ENCODE assay signal across 16 mouse cellular contexts in genomic region chr11:60828903-60829302, GRCm38 (mm10). TPM values are rescaled to one million over a fixed set of nuclear protein-coding genes. Genes with fewer than 3 reads are reported as not detected.
DNase-seq lines count a peak whose midpoint lies in the region; ATAC-seq and TF ChIP-seq lines count a peak whose summit lies in the region.
"Had no signal": no experiment of that assay in that cellular context is flagged by ENCODE, and none has a peak within 500 bp of the region (broad histone marks: within the 10 kb centered on the region; RNA-seq: fewer than 3 reads in every experiment).

No protein-coding gene starts in this region.

- 19% methylated on average over 2 of the region's 2 CpGs for WGBS in intestine, postnatal 0 days
- 39% methylated on average over 2 of the region's 2 CpGs for WGBS in intestine, embryonic 16.5 days
- WGBS in lung, embryonic 14.5 days: 20% methylated on average over 2 of the region's 2 CpGs

- H3K9me3 ChIP-seq in intestine, postnatal 0 days (ENCODE audit: control insufficient read depth): no peaks in the 10 kb centered on the region
- H3K9me3 ChIP-seq in intestine, embryonic 16.5 days (ENCODE audit: control insufficient read depth, low read length): no peaks in the 10 kb centered on the region
- H3K9me3 ChIP-seq in lung, embryonic 14.5 days (ENCODE audit: low read depth, low read length): no peaks in the 10 kb centered on the region
- H3K9me3 ChIP-seq: embryonic facial prominence, embryonic 15.5 days; forebrain, embryonic 15.5 days; lung, embryonic 15.5 days; neural tube, embryonic 15.5 days had no signal

- no peak overlapping the region for H3K27ac ChIP-seq in intestine, postnatal 0 days (ENCODE audit: low read depth, low read length)
- no peak overlapping the region for H3K27ac ChIP-seq in intestine, embryonic 16.5 days (ENCODE audit: low read length)
- H3K27ac ChIP-seq in lung, embryonic 14.5 days (ENCODE audit: low read depth): no peak overlapping the region
- H3K27ac ChIP-seq: embryonic facial prominence, embryonic 15.5 days; forebrain, embryonic 15.5 days; lung, embryonic 15.5 days; neural tube, embryonic 15.5 days had no signal

- no peak overlapping the region for H3K4me2 ChIP-seq in intestine, postnatal 0 days (replicated peaks; ENCODE audit: low read depth)
- H3K4me2 ChIP-seq in intestine, embryonic 16.5 days (ENCODE audit: low read depth, low read length): no peak overlapping the region
- no peak overlapping the region for H3K4me2 ChIP-seq in lung, embryonic 14.5 days
- H3K4me2 ChIP-seq: embryonic facial prominence, embryonic 15.5 days; forebrain, embryonic 15.5 days; lung, embryonic 15.5 days; neural tube, embryonic 15.5 days had no signal

- H3K4me3 ChIP-seq in intestine, postnatal 0 days (ENCODE audit: low read depth, low read length): no peak overlapping the region
- no peak overlapping the region for H3K4me3 ChIP-seq in intestine, embryonic 16.5 days (ENCODE audit: low read length)
- no peak overlapping the region for H3K4me3 ChIP-seq in lung, embryonic 14.5 days (ENCODE audit: low read depth, low read length)
- H3K4me3 ChIP-seq: embryonic facial prominence, embryonic 15.5 days; forebrain, embryonic 15.5 days; lung, embryonic 15.5 days; neural tube, embryonic 15.5 days had no signal

- H3K4me1 ChIP-seq in intestine, postnatal 0 days (replicated peaks; ENCODE audit: control insufficient read depth, insufficient read depth, low read length): peaks cover 7% of the 10 kb centered on the region
- peaks cover 8% of the 10 kb centered on the region for H3K4me1 ChIP-seq in intestine, embryonic 16.5 days (ENCODE audit: control insufficient read depth, insufficient read depth, low read length)
- H3K4me1 ChIP-seq in lung, embryonic 14.5 days (ENCODE audit: insufficient read depth): peaks cover 7% of the 10 kb centered on the region

- TF ChIP-seq CTCF in intestine, postnatal 0 days (IDR thresholded peaks at IDR 0.05; ENCODE audit: low read depth): peak; percentile 69
- peak; percentile 37; the same call in 1 of the 2 replicates for TF ChIP-seq CTCF in lung, embryonic 14.5 days (IDR thresholded peaks at IDR 0.05; ENCODE audit: low read depth)

- no peak overlapping the region for H3K9ac ChIP-seq in intestine, postnatal 0 days (ENCODE audit: low read depth, low read length)
- no peak overlapping the region for H3K9ac ChIP-seq in intestine, embryonic 16.5 days (ENCODE audit: low read depth, low read length)
- no peak overlapping the region for H3K9ac ChIP-seq in lung, embryonic 14.5 days
- H3K9ac ChIP-seq: embryonic facial prominence, embryonic 15.5 days; forebrain, embryonic 15.5 days; lung, embryonic 15.5 days; neural tube, embryonic 15.5 days had no signal

- peak; percentile 52 for DNase-seq in lung, embryonic 14.5 days
- DNase-seq in lung, adult 18-20 months: no peak
- peak; percentile 73 for DNase-seq in MN1 (ENCODE audit: low spot score)
- DNase-seq in retina, embryonic 14.5 days (ENCODE audit: low spot score): peak; percentile 48
- no peak for DNase-seq in left cerebral cortex, adult 18-20 months (ENCODE audit: low spot score in 2 of 2)
- no peak for DNase-seq in spleen, postnatal 4 days (ENCODE audit: low spot score in 2 of 2)
- DNase-seq: cerebellum, adult 11-12 months; right cerebral cortex, postnatal 4 days; thymus, postnatal 4 days had no signal

- H3K36me3 ChIP-seq in intestine, postnatal 0 days (ENCODE audit: control insufficient read depth, insufficient read depth): no peaks in the 10 kb centered on the region
- no peaks in the 10 kb centered on the region for H3K36me3 ChIP-seq in intestine, embryonic 16.5 days (ENCODE audit: control insufficient read depth, insufficient read depth, low read length)
- no peaks in the 10 kb centered on the region for H3K36me3 ChIP-seq in lung, embryonic 14.5 days (ENCODE audit: insufficient read depth)
- H3K36me3 ChIP-seq: embryonic facial prominence, embryonic 15.5 days; forebrain, embryonic 15.5 days; lung, embryonic 15.5 days; neural tube, embryonic 15.5 days had no signal

- no peak for ATAC-seq in intestine, postnatal 0 days
- ATAC-seq in intestine, embryonic 16.5 days: no peak
- no peak for ATAC-seq in lung, embryonic 14.5 days (ENCODE audit: insufficient read depth)
- ATAC-seq: forebrain, embryonic 15.5 days; inflammation-experienced regulatory T-cells, adult 6 months had no signal

- H3K27me3 ChIP-seq in intestine, postnatal 0 days (replicated peaks; ENCODE audit: control insufficient read depth, insufficient read depth, low read length): no peaks in the 10 kb centered on the region
- H3K27me3 ChIP-seq in intestine, embryonic 16.5 days (replicated peaks; ENCODE audit: control insufficient read depth, insufficient read depth, low read length): no peaks in the 10 kb centered on the region
- H3K27me3 ChIP-seq in lung, embryonic 14.5 days (ENCODE audit: insufficient read depth, low read length): no peaks in the 10 kb centered on the region
- H3K27me3 ChIP-seq: embryonic facial prominence, embryonic 15.5 days; forebrain, embryonic 15.5 days; lung, embryonic 15.5 days; neural tube, embryonic 15.5 days had no signal

RNA-seq across cellular contexts. Expression of gene Dhrs7b, which starts 1.5 kb away (rescaled TPM):
- 78.5 and 79.6 TPM in 2 replicates for polyA plus RNA-seq in intestine, postnatal 0 days (2015; fragmentation: Nextera tagmentation; extraction: Ambion mirVana)
- polyA plus RNA-seq in intestine, embryonic 16.5 days (2015; fragmentation: Nextera tagmentation; extraction: Ambion mirVana): 70.8 and 71.3 TPM in 2 replicates
- 34.4 and 36.3 TPM in 2 replicates for polyA plus RNA-seq in lung, embryonic 14.5 days (2014; fragmentation: Nextera tagmentation; extraction: Ambion mirVana)
- total RNA-seq in left cerebral cortex, adult 18-20 months (2021): 10 to 100 TPM; 26.6 to 31.6 TPM

RNA-seq across cellular contexts. Expression of gene Shmt1, which starts 17.4 kb away (rescaled TPM):
- polyA plus RNA-seq in intestine, postnatal 0 days (2015; fragmentation: Nextera tagmentation; extraction: Ambion mirVana): 31.0 and 34.5 TPM in 2 replicates
- 112 and 126 TPM in 2 replicates for polyA plus RNA-seq in intestine, embryonic 16.5 days (2015; fragmentation: Nextera tagmentation; extraction: Ambion mirVana)
- polyA plus RNA-seq in lung, embryonic 14.5 days (2014; fragmentation: Nextera tagmentation; extraction: Ambion mirVana): 62.0 and 63.6 TPM in 2 replicates
- 1 to 10 TPM; 1.7 to 3.7 TPM for total RNA-seq in left cerebral cortex, adult 18-20 months (2021)

RNA-seq across cellular contexts. Expression of gene Tmem11, which starts 50.2 kb away (rescaled TPM):
- polyA plus RNA-seq in intestine, postnatal 0 days (2015; fragmentation: Nextera tagmentation; extraction: Ambion mirVana): 34.6 and 39.3 TPM in 2 replicates
- polyA plus RNA-seq in intestine, embryonic 16.5 days (2015; fragmentation: Nextera tagmentation; extraction: Ambion mirVana): 67.4 and 74.7 TPM in 2 replicates
- polyA plus RNA-seq in lung, embryonic 14.5 days (2014; fragmentation: Nextera tagmentation; extraction: Ambion mirVana): 66.4 and 73.4 TPM in 2 replicates
- 10 to 100 TPM; 28.1 to 29.7 TPM for total RNA-seq in left cerebral cortex, adult 18-20 months (2021)

RNA-seq across cellular contexts. Expression of gene Smcr8, which starts 51.6 kb away (rescaled TPM):
- 4.0 and 4.4 TPM in 2 replicates for polyA plus RNA-seq in intestine, postnatal 0 days (2015; fragmentation: Nextera tagmentation; extraction: Ambion mirVana)
- polyA plus RNA-seq in intestine, embryonic 16.5 days (2015; fragmentation: Nextera tagmentation; extraction: Ambion mirVana): 5.9 and 7.5 TPM in 2 replicates
- polyA plus RNA-seq in lung, embryonic 14.5 days (2014; fragmentation: Nextera tagmentation; extraction: Ambion mirVana): 6.6 and 8.3 TPM in 2 replicates
- total RNA-seq in left cerebral cortex, adult 18-20 months (2021): 10 to 100 TPM; 33.0 to 33.7 TPM

RNA-seq across cellular contexts. Expression of gene Top3a, which starts 51.7 kb away (rescaled TPM):
- polyA plus RNA-seq in intestine, postnatal 0 days (2015; fragmentation: Nextera tagmentation; extraction: Ambion mirVana): 3.2 and 3.7 TPM in 2 replicates
- polyA plus RNA-seq in intestine, embryonic 16.5 days (2015; fragmentation: Nextera tagmentation; extraction: Ambion mirVana): 9.2 and 10.4 TPM in 2 replicates
- polyA plus RNA-seq in lung, embryonic 14.5 days (2014; fragmentation: Nextera tagmentation; extraction: Ambion mirVana): 20.2 and 22.2 TPM in 2 replicates
- total RNA-seq in left cerebral cortex, adult 18-20 months (2021): 1 to 10 TPM; 5.0 to 5.3 TPM

Comparison
In these comparisons a context has a peak if more than half of its experiments do, and no peak if none do; other contexts are left out.
1. DNase-seq: peak in lung, embryonic 14.5 days (single experiment), MN1 (single experiment) and retina, embryonic 14.5 days (single experiment); none in lung, adult 18-20 months (0 of 2), left cerebral cortex, adult 18-20 months (0 of 2) and spleen, postnatal 4 days (0 of 2).